Mouse (Mus musculus): Measurements from ENCODE around the gene Irf6.

Irf6 gene

GRCm38 (mm10) chr1:193200640-193201382 lies 47.9 kb downstream of the Irf6 start:
- DNase-seq (ENCODE audit: low spot score): no peak

- no peak for DNase-seq (ENCODE audit: low spot score)
Measured at GRCm38 (mm10) chr1:193201383-193201778, 48.5 kb downstream of the Irf6 start, which contains the start of gene Traf3ip3. TSS of gene Traf3ip3 (minus strand) at chr1:193201703.

- DNase-seq (ENCODE audit: low spot score): no peak
Measured at GRCm38 (mm10) chr1:193203821-193204220, 50.9 kb downstream of the Irf6 start.

- no peak for DNase-seq (ENCODE audit: low spot score)
Measured at GRCm38 (mm10) chr1:193205431-193205830, 52.5 kb downstream of the Irf6 start.

GRCm38 (mm10) chr1:193207503-193207902 lies 54.6 kb downstream of the Irf6 start, which contains the start of gene Lamb3:
TSS of gene Lamb3 (plus strand) at chr1:193207699.
- no peak for DNase-seq (ENCODE audit: low spot score)

- peak; percentile 28 for DNase-seq (ENCODE audit: low spot score)
Measured at GRCm38 (mm10) chr1:193208178-193208577, 55.3 kb downstream of the Irf6 start.

GRCm38 (mm10) chr1:193211371-193211770 lies 58.5 kb downstream of the Irf6 start:
- no peak for DNase-seq (ENCODE audit: low spot score)

- no peak for DNase-seq (ENCODE audit: low spot score)
Measured at GRCm38 (mm10) chr1:193214053-193214452, 61.1 kb downstream of the Irf6 start.

- no peak for DNase-seq (ENCODE audit: low spot score)
Measured at GRCm38 (mm10) chr1:193216000-193216399, 63.1 kb downstream of the Irf6 start.

GRCm38 (mm10) chr1:193220408-193220807 lies 67.5 kb downstream of the Irf6 start:
- no peak for DNase-seq (ENCODE audit: low spot score)

All from yolk sac, embryonic 10.5 days (tissue).